Mouse (Mus musculus): ENCODE data around the gene Xirp1. TPM values are rescaled to one million over a fixed set of nuclear protein-coding genes. Genes with fewer than 3 reads are reported as not detected.

Gene Xirp1
- polyA plus RNA-seq (2015; fragmentation: Nextera tagmentation; extraction: Ambion mirVana) = 0.08 TPM in 2 replicates

GRCm38 (mm10) chr9:120023086-120023811 is at the start of gene Xirp1:
Xirp1 (minus strand) TSS chr9:120023598.
- 80% methylated on average over 18 of the region's 18 CpGs for WGBS
- ATAC-seq (ENCODE audit: insufficient read depth, low FRiP score, low read depth) = no peak
- no peak within 1 kb of the TSS for H3K27ac ChIP-seq
- peaks cover 11% of the 10 kb centered on the region; the same call in 1 of the 2 replicates for H3K4me1 ChIP-seq
- H3K4me2 ChIP-seq = no peak within 1 kb of the TSS
- H3K27me3 ChIP-seq (replicated peaks) = no peaks in the 10 kb centered on the region
- no peak within 1 kb of the TSS for H3K4me3 ChIP-seq (replicated peaks)
- no peak within 1 kb of the TSS for H3K9ac ChIP-seq
- H3K36me3 ChIP-seq = no peaks in the 10 kb centered on the region
- no peaks in the 10 kb centered on the region for H3K9me3 ChIP-seq

GRCm38 (mm10) chr9:120073169-120073568 is 49.8 kb upstream of the Xirp1 start:
- Histone ChIP-seq H3K4me3 (replicated peaks) (no peak overlapping the region), H3K27me3 (replicated peaks) (no peaks in the 10 kb centered on the region), H3K27ac (no peak overlapping the region), H3K9ac (no peak overlapping the region), H3K36me3 (no peaks in the 10 kb centered on the region), H3K4me2 (no peak overlapping the region), H3K9me3 (no peaks in the 10 kb centered on the region), H3K4me1 (no peaks in the 10 kb centered on the region; the same call in 1 of the 2 replicates)
- ATAC-seq (ENCODE audit: insufficient read depth, low FRiP score, low read depth) = 0 out of 2 replicates have a peak, but pooled peaks have one; percentile 51
- 16% methylated on average over 3 of the region's 3 CpGs for WGBS

- no peak overlapping the region for H3K9ac ChIP-seq
- no peaks in the 10 kb centered on the region for H3K36me3 ChIP-seq
- no peak overlapping the region for H3K27ac ChIP-seq
- no peak overlapping the region for H3K4me2 ChIP-seq
- ATAC-seq (ENCODE audit: insufficient read depth, low FRiP score, low read depth) = no peak
- H3K4me1 ChIP-seq = no peaks in the 10 kb centered on the region; the same call in 1 of the 2 replicates
- 58% methylated on average over 2 of the region's 2 CpGs for WGBS
- H3K27me3 ChIP-seq (replicated peaks) = no peaks in the 10 kb centered on the region
- H3K4me3 ChIP-seq (replicated peaks) = no peak overlapping the region
- no peaks in the 10 kb centered on the region for H3K9me3 ChIP-seq
These were observed 47.9 kb upstream of the Xirp1 start for GRCm38 (mm10) chr9:120071251-120071650.

GRCm38 (mm10) chr9:120069779-120070178 is 46.4 kb upstream of the Xirp1 start, which contains the start of gene Cx3cr1:
Cx3cr1 (minus strand) TSS chr9:120069879.
- ATAC-seq (ENCODE audit: insufficient read depth, low FRiP score, low read depth) = no peak
- Histone ChIP-seq H3K4me3 (replicated peaks) (no peak within 1 kb of the TSS), H3K27ac (0 out of 2 replicates have a peak within 1 kb of the TSS, but pooled peaks have one; percentile 26), H3K9me3 (no peaks in the 10 kb centered on the region), H3K27me3 (replicated peaks) (no peaks in the 10 kb centered on the region), H3K36me3 (no peaks in the 10 kb centered on the region), H3K9ac (no peak within 1 kb of the TSS), H3K4me2 (no peak within 1 kb of the TSS), H3K4me1 (no peaks in the 10 kb centered on the region; the same call in 1 of the 2 replicates)
- 81% methylated on average over 11 of the region's 11 CpGs for WGBS

DNA sequence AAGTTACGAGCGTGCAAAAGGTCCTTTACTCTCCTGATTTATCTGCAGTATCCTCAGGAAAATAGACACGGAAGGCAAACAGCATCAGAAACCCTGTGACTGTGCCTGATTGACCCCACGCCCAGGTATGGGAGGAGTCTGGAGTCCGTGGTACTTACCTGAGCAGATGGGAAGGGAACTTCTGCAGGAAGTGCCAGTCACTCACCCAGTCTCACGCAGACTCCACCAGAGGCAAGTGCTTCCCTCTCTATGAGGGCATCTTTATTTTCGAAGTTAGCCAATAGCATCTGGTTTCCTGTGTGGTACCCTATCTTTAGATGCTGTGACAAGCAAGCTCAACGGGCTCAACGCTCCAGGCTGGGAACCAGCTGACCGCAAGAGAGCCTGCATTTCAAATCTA is 44.6 kb upstream of the Xirp1 start:
- ATAC-seq (ENCODE audit: insufficient read depth, low FRiP score, low read depth) = peak; percentile 41; the same call in 1 of the 2 replicates
- WGBS = 45% methylated on average over 10 of the region's 10 CpGs
- Histone ChIP-seq H3K4me3 (replicated peaks) (no peak overlapping the region), H3K36me3 (no peaks in the 10 kb centered on the region), H3K9ac (no peak overlapping the region), H3K9me3 (no peaks in the 10 kb centered on the region), H3K27me3 (replicated peaks) (no peaks in the 10 kb centered on the region), H3K27ac (no peak overlapping the region; the same call in 1 of the 2 replicates), H3K4me2 (no peak overlapping the region), H3K4me1 (no peaks in the 10 kb centered on the region; the same call in 1 of the 2 replicates)

- Histone ChIP-seq H3K4me3 (replicated peaks) (no peak overlapping the region), H3K9me3 (no peaks in the 10 kb centered on the region), H3K4me2 (no peak overlapping the region), H3K27ac (no peak overlapping the region), H3K4me1 (no peaks in the 10 kb centered on the region; the same call in 1 of the 2 replicates), H3K9ac (no peak overlapping the region), H3K27me3 (replicated peaks) (no peaks in the 10 kb centered on the region), H3K36me3 (no peaks in the 10 kb centered on the region)
- whole genome bisulfite sequencing = 64% methylated on average over 2 of the region's 2 CpGs
- ATAC-seq (ENCODE audit: insufficient read depth, low FRiP score, low read depth) = 0 out of 2 replicates have a peak, but pooled peaks have one; percentile 36
These were observed 44.2 kb upstream of the Xirp1 start for GRCm38 (mm10) chr9:120067609-120068008.

DNA sequence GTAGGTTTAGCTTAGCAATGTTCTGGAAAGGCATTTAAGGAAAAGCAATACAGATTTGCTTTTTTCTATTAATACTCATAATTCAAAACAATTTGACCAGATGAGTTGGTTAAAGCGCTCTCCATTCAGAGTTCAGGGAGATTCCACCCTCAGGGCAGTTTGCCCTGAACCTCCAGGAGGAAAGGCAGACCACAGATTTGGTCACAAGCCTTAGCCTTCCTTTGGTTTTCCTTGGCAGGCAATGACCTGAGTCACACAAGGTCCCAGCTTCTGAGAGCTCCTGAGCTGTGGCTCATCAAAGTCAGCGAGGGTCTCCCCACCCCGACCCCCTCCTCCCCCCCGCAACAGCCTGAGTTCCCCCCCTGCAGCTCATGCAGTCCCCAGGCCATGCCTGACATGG is 40.9 kb upstream of the Xirp1 start:
- Histone ChIP-seq H3K4me3 (replicated peaks) (no peak overlapping the region), H3K9me3 (no peaks in the 10 kb centered on the region), H3K27me3 (replicated peaks) (no peaks in the 10 kb centered on the region), H3K36me3 (no peaks in the 10 kb centered on the region), H3K9ac (no peak overlapping the region), H3K4me2 (no peak overlapping the region), H3K27ac (no peak overlapping the region), H3K4me1 (no peaks in the 10 kb centered on the region; the same call in 1 of the 2 replicates)
- ATAC-seq (ENCODE audit: insufficient read depth, low FRiP score, low read depth) = no peak
- 83% methylated on average over 4 of the region's 4 CpGs for WGBS

- H3K4me1 ChIP-seq = 0 out of 2 replicates have a peak, but pooled peaks cover 2% of the 10 kb centered on the region
- 63% methylated on average over 3 of the region's 3 CpGs for WGBS
- H3K27me3 ChIP-seq (replicated peaks) = no peaks in the 10 kb centered on the region
- H3K9me3 ChIP-seq = no peaks in the 10 kb centered on the region
- no peak overlapping the region for H3K9ac ChIP-seq
- H3K27ac ChIP-seq = no peak overlapping the region
- no peak overlapping the region for H3K4me3 ChIP-seq (replicated peaks)
- ATAC-seq (ENCODE audit: insufficient read depth, low FRiP score, low read depth) = no peak
- no peaks in the 10 kb centered on the region for H3K36me3 ChIP-seq
- H3K4me2 ChIP-seq = no peak overlapping the region
These were observed 35.3 kb upstream of the Xirp1 start for GRCm38 (mm10) chr9:120058730-120059129.

- Histone ChIP-seq H3K27ac (no peak overlapping the region), H3K36me3 (no peaks in the 10 kb centered on the region), H3K4me3 (replicated peaks) (no peak overlapping the region), H3K4me2 (no peak overlapping the region), H3K27me3 (replicated peaks) (no peaks in the 10 kb centered on the region), H3K4me1 (0 out of 2 replicates have a peak, but pooled peaks cover 2% of the 10 kb centered on the region), H3K9me3 (no peaks in the 10 kb centered on the region), H3K9ac (no peak overlapping the region)
- no peak for ATAC-seq (ENCODE audit: insufficient read depth, low FRiP score, low read depth)
- 70% methylated on average over 9 of the region's 9 CpGs for WGBS
These were observed 32.8 kb upstream of the Xirp1 start for GRCm38 (mm10) chr9:120056201-120056600.

- Histone ChIP-seq H3K27ac (no peak overlapping the region), H3K27me3 (replicated peaks) (no peaks in the 10 kb centered on the region), H3K9ac (no peak overlapping the region), H3K9me3 (no peaks in the 10 kb centered on the region), H3K36me3 (no peaks in the 10 kb centered on the region), H3K4me1 (0 out of 2 replicates have a peak, but pooled peaks cover 2% of the 10 kb centered on the region), H3K4me3 (replicated peaks) (no peak overlapping the region), H3K4me2 (no peak overlapping the region)
- ATAC-seq (ENCODE audit: insufficient read depth, low FRiP score, low read depth) = no peak
- WGBS = 48% methylated on average over 8 of the region's 8 CpGs
These were observed 31.3 kb upstream of the Xirp1 start for GRCm38 (mm10) chr9:120054545-120055277.

DNA sequence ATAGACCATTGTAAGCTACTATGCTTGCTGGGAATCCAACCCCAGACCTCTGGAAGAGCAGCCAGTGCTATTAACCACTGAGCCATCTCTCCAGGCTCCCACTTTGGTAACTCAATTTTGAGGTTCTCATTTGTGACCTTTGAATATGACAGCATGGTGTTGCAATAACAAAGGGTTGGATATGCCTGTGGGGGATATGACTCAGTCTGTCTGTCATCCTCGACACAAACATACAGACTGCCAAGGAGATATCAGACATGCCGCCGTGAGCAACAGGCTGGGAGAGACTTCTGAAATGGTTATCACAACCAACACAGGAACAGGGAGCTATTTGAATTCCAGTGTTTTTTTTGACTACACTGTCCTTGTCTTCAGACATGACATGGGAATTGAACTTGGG is 26.0 kb upstream of the Xirp1 start:
- no peaks in the 10 kb centered on the region for H3K9me3 ChIP-seq
- H3K4me3 ChIP-seq (replicated peaks) = no peak overlapping the region
- WGBS = 67% methylated on average over 3 of the region's 3 CpGs
- H3K9ac ChIP-seq = no peak overlapping the region
- no peak overlapping the region for H3K4me2 ChIP-seq
- no peaks in the 10 kb centered on the region for H3K27me3 ChIP-seq (replicated peaks)
- ATAC-seq (ENCODE audit: insufficient read depth, low FRiP score, low read depth) = no peak
- H3K4me1 ChIP-seq = no peaks in the 10 kb centered on the region
- no peaks in the 10 kb centered on the region for H3K36me3 ChIP-seq
- no peak overlapping the region for H3K27ac ChIP-seq

- Histone ChIP-seq H3K36me3 (no peaks in the 10 kb centered on the region), H3K4me3 (replicated peaks) (no peak overlapping the region), H3K9ac (no peak overlapping the region), H3K9me3 (no peaks in the 10 kb centered on the region), H3K4me2 (no peak overlapping the region), H3K4me1 (no peaks in the 10 kb centered on the region), H3K27me3 (replicated peaks) (no peaks in the 10 kb centered on the region), H3K27ac (no peak overlapping the region)
- 0 out of 2 replicates have a peak, but pooled peaks have one; percentile 22 for ATAC-seq (ENCODE audit: insufficient read depth, low FRiP score, low read depth)
- 60% methylated on average over 6 of the region's 6 CpGs for WGBS
These were observed 25.1 kb upstream of the Xirp1 start for GRCm38 (mm10) chr9:120048495-120048894.

Measured in stomach, embryonic 15.5 days (tissue).